Mouse (Mus musculus): Measurements from ENCODE around the gene Fzd5.

Fzd5 gene

DNA sequence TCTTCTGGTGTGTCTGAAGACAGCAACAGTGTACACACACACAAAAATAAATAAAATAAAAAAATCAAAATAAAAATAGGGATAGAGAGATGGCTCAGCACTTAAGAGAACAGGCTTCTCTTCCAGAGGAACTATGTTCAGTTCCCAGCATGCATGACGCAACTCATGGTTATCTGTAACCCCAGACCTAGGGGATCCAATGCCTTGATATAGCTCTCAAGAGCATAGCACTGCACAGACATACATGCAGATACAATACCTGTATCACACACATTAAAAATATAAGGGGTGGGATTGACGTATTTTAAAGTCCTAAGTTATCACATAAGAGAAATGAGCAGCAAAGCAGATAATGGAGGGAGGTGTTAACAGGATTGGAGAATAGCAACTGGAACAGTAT lies 53.1 kb downstream of the Fzd5 start:
- peak; percentile 41 for DNase-seq

GRCm38 (mm10) chr1:64683039-64683438 lies 54.5 kb downstream of the Fzd5 start:
- no peak for DNase-seq

GRCm38 (mm10) chr1:64681499-64681898 lies 56.1 kb downstream of the Fzd5 start:
- DNase-seq, result no peak
